Mouse (Mus musculus) cortical plate, adult 2 months (tissue): ENCODE data around the gene Pkn2. TPM values are rescaled to one million over a fixed set of nuclear protein-coding genes. Genes with fewer than 3 reads are reported as not detected.

Source experiments
- H3K27ac ChIP-seq: fragments of 200-500 bp; 2 replicates; pipeline ENCODE4 v1.5.1; 2012; ENCODE audit warnings: low read length, control low read depth, inconsistent platforms; ENCODE audit not compliant: insufficient read depth
- H3K4me1 ChIP-seq: fragments of 200-500 bp; 2 replicates; pipeline ENCODE4 v1.6.1; 2011; ENCODE audit warnings: low read length; ENCODE audit not compliant: control insufficient read depth, insufficient read depth
- H3K4me3 ChIP-seq: fragments of 200-500 bp; 2 replicates; pipeline ENCODE4 v1.5.1; 2011; ENCODE audit warnings: mild to moderate bottlenecking, low read length, control low read depth; ENCODE audit not compliant: insufficient read depth
- CTCF ChIP-seq: fragments of 200-500 bp; IDR thresholded peaks from 2 replicates; pipeline ENCODE4 v1.5.1; 2011; ENCODE audit warnings: mild to moderate bottlenecking, control low read depth, low read length; ENCODE audit not compliant: insufficient read depth; ENCODE audit errors: extremely low read depth
- POLR2A ChIP-seq: fragments of 200-500 bp; IDR thresholded peaks from 2 replicates; pipeline ENCODE4 v1.6.1; 2011; ENCODE audit warnings: mild to moderate bottlenecking, low read length, control low read depth; ENCODE audit not compliant: insufficient read depth; ENCODE audit errors: extremely low read depth
- polyA plus RNA-seq: library from polyadenylated mRNA; depleted of rRNA; stranded (reverse); fragments of >200 nt; gene quantifications from 2 replicates; pipeline ENCODE4 v1.2.3, GENCODE M21; 2012

Pkn2 gene
- polyA plus RNA-seq, 1 experiment: 12.1 TPM

GRCm38 (mm10) chr3:142890442-142890841, 8.6 kb upstream of the Pkn2 start:
- no peak overlapping the region for H3K4me3 ChIP-seq

GRCm38 (mm10) chr3:142886963-142887362, 5.2 kb upstream of the Pkn2 start:
- TF ChIP-seq CTCF (no peak), POLR2A (no peak)
- Histone ChIP-seq H3K4me3 (no peak overlapping the region), H3K4me1 (no peaks in the 10 kb centered on the region), H3K27ac (no peak overlapping the region)

More at GRCm38 (mm10) chr3:142890442-142890841, 8.6 kb upstream of the Pkn2 start:
- Histone ChIP-seq H3K4me1 (no peaks in the 10 kb centered on the region), H3K27ac (no peak overlapping the region)
- no peak for TF ChIP-seq POLR2A
- no peak for TF ChIP-seq CTCF

- H3K27ac ChIP-seq: no peak overlapping the region
- no peaks in the 10 kb centered on the region for H3K4me1 ChIP-seq
- TF ChIP-seq CTCF (no peak), POLR2A (no peak)
- no peak overlapping the region for H3K4me3 ChIP-seq
Measured at GRCm38 (mm10) chr3:142884594-142884993, 2.8 kb upstream of the Pkn2 start.

DNA sequence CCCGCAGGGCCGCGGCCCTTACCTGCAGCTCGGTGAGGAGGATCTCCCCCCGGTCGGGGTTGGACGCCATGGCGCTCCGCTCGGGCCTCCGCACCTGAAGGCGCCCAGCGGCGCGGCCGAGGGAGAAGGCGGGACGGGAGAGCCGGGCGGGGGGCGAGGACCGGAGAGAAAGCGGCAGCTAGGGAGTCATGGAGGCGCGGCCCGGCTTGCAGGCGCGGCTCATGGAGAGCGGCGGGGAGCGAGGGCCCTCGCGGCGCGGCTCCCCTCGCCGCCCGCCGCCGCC, 274 bp downstream of the Pkn2 start:
- H3K27ac ChIP-seq: peak overlapping the region; percentile 76; the same call in 1 of the 2 replicates
- peak overlapping the region; percentile 54 for H3K4me3 ChIP-seq
- no peak for TF ChIP-seq CTCF
- no peak for TF ChIP-seq POLR2A
- no peaks in the 10 kb centered on the region for H3K4me1 ChIP-seq

DNA sequence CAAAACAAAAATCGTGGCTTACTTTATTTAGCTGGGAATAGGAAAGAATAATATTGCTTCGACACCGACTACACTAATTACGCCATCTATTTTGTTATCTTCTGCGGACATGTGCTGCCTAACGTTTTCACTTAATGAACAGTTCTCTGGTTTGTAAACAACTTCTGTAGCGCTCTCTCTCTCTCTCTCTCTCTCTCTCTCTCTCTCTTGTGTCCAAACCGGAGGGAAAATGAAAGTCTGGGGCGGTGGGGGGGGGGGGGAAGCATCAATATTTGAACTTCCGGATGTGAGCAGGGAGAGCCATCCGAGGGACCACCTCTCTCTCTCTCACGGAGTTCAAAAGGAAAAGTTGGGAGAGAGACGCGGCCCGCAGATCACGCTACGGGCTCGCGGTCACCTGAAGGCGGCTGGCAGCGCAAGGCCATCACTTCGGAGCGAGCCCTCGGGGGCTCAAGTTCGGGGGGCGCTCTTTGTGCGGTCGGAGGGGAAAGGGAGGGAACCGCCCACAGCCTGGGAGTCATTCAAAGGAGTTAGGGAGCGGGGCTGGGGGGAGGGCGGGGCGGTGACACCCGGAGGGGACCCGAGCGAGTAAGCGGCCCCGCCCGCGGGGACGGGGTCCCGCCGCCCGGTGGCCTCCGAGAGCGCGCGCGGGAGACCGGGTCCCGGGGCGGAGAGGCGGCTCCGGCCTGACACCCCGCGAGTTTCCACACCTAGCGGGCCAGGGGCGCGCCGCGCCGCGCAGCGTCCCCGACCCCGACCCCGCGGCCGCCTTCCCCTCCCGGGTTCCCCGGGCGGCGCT, 815 bp downstream of the Pkn2 start:
- TF ChIP-seq POLR2A (no peak), CTCF (no peak)
- peak overlapping the region; percentile 54 for H3K4me3 ChIP-seq
- 0 out of 2 replicates have a peak overlapping the region, but pooled peaks have one; percentile 76 for H3K27ac ChIP-seq
- no peaks in the 10 kb centered on the region for H3K4me1 ChIP-seq

DNA sequence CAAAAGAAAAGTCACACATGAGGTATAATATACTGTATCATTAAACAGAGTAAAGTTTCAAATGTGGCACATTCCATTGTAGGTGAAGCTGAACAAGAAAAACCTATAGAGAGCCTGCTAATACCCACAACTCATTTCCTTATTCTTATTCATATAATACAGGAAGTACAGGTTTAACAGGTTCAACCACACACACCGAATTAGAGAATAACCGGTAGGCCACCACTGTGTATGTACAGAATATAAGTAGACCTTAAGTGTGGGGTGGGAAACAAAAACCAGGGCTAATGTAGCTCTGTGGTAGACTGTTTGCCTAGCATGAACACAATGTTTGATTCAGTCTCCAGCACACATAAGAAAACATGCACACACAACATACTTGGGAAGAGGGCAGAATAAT, 18.6 kb downstream of the Pkn2 start:
- no peak for TF ChIP-seq CTCF
- TF ChIP-seq POLR2A: no peak
- Histone ChIP-seq H3K27ac (no peak overlapping the region), H3K4me3 (no peak overlapping the region), H3K4me1 (no peaks in the 10 kb centered on the region)

DNA sequence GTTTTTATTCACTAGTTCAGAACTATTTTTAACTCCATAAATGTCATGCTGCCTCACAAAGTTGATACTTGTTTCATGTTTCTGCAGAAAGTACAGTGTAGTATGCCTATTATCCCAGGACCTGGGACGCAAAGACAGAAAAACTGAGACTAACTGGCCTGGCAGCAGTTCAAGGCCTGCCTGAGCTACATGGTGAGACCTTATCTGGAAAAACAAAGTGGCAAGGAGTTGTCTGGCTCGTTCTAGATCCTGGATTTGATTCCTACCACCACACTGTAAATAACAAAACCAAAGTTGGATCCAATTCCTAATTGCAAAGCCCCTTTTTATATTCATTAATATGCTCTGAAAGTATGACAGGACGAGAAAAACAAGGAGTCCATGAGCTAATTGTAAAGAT, 25.0 kb downstream of the Pkn2 start:
- Histone ChIP-seq H3K27ac (no peak overlapping the region), H3K4me1 (peaks cover 3% of the 10 kb centered on the region; the same call in 1 of the 2 replicates), H3K4me3 (no peak overlapping the region)
- no peak for TF ChIP-seq POLR2A
- TF ChIP-seq CTCF: no peak

- no peak overlapping the region for H3K4me3 ChIP-seq
- no peak overlapping the region; the same call in 1 of the 2 replicates for H3K27ac ChIP-seq
- peaks cover 3% of the 10 kb centered on the region; the same call in 1 of the 2 replicates for H3K4me1 ChIP-seq
- TF ChIP-seq CTCF (no peak), POLR2A (no peak)
Measured at GRCm38 (mm10) chr3:142855961-142856472, 25.8 kb downstream of the Pkn2 start.

- Histone ChIP-seq H3K4me3 (no peak overlapping the region), H3K27ac (no peak overlapping the region), H3K4me1 (peaks cover 3% of the 10 kb centered on the region; the same call in 1 of the 2 replicates)
- no peak for TF ChIP-seq CTCF
- TF ChIP-seq POLR2A: no peak
Measured at GRCm38 (mm10) chr3:142852911-142853310, 28.9 kb downstream of the Pkn2 start.

GRCm38 (mm10) chr3:142851631-142852030, 30.2 kb downstream of the Pkn2 start:
- H3K4me1 ChIP-seq: peaks cover 1% of the 10 kb centered on the region; the same call in 1 of the 2 replicates
- H3K4me3 ChIP-seq: no peak overlapping the region
- no peak overlapping the region for H3K27ac ChIP-seq
- no peak for TF ChIP-seq CTCF
- TF ChIP-seq POLR2A: no peak
